In genomic region chr2:117989215-117989614, GRCm38 (mm10) we compare ENCODE assay signal across 25 mouse cellular contexts.
DNase-seq lines count a peak whose midpoint lies in the region; ATAC-seq and TF ChIP-seq lines count a peak whose summit lies in the region.
"Had no signal": no experiment of that assay in that cellular context is flagged by ENCODE, and none has a peak within 500 bp of the region (broad histone marks: within the 10 kb centered on the region; RNA-seq: fewer than 3 reads in every experiment).

No protein-coding gene starts in this region.

- H3K36me3 ChIP-seq in lung, embryonic 14.5 days (ENCODE audit: insufficient read depth), result no peaks in the 10 kb centered on the region
- no peaks in the 10 kb centered on the region for H3K36me3 ChIP-seq in embryonic facial prominence, embryonic 14.5 days (ENCODE audit: control insufficient read depth, insufficient read depth, low read length)
- no peaks in the 10 kb centered on the region for H3K36me3 ChIP-seq in kidney, adult 2 months (ENCODE audit: control insufficient read depth, insufficient read depth, low read length)
- H3K36me3 ChIP-seq: heart, embryonic 10.5 days; midbrain, embryonic 10.5 days had no signal

- DNase-seq in lung, embryonic 14.5 days, result no peak
- DNase-seq in lung, postnatal 10 days, result no peak
- peak; percentile 10 for DNase-seq in embryonic facial prominence, embryonic 14.5 days (ENCODE audit: low spot score)
- no peak for DNase-seq in kidney, adult 2 months
- DNase-seq: adrenal gland, postnatal 10 days; cerebellum, adult 2 months; gastrocnemius, postnatal 36 days; kidney, postnatal 4 days; lung, postnatal 14 days; retina, postnatal 1 day; right cerebral cortex, postnatal 25 days; spleen, adult 18-20 months; thymus, postnatal 25 days had no signal

- WGBS in lung, embryonic 14.5 days, result 62% methylated on average over 8 of the region's 8 CpGs
- 17% methylated on average over 8 of the region's 8 CpGs for WGBS in bone marrow, adult 2 months
- 67% methylated on average over 8 of the region's 8 CpGs for whole genome bisulfite sequencing in embryonic facial prominence, embryonic 14.5 days
- 86% methylated on average over 8 of the region's 8 CpGs for WGBS in kidney, adult 2 months

- peaks cover 12% of the 10 kb centered on the region for H3K4me1 ChIP-seq in lung, embryonic 14.5 days (ENCODE audit: insufficient read depth)
- peaks cover 6% of the 10 kb centered on the region; the same call in 1 of the 2 replicates for H3K4me1 ChIP-seq in bone marrow, adult 2 months (ENCODE audit: control insufficient read depth, insufficient read depth, low read length)
- peaks cover 14% of the 10 kb centered on the region for H3K4me1 ChIP-seq in embryonic facial prominence, embryonic 14.5 days (ENCODE audit: control insufficient read depth, insufficient read depth, low read length)
- no peaks in the 10 kb centered on the region for H3K4me1 ChIP-seq in kidney, adult 2 months (ENCODE audit: control insufficient read depth, insufficient read depth, low read length)
- H3K4me1 ChIP-seq: forebrain, embryonic 13.5 days had no signal

- TF ChIP-seq CTCF in lung, embryonic 14.5 days (IDR thresholded peaks at IDR 0.05; ENCODE audit: low read depth), result no peak
- no peak for TF ChIP-seq CTCF in bone marrow, adult 2 months (IDR thresholded peaks at IDR 0.05; ENCODE audit: control insufficient read depth, insufficient read depth, low read length)
- TF ChIP-seq CTCF in kidney, adult 2 months (conservative IDR thresholded peaks at IDR 0.05; ENCODE audit: insufficient read depth, insufficient read length, low read depth, low read length), result no peak

- H3K9ac ChIP-seq in lung, embryonic 14.5 days, result no peak overlapping the region
- H3K9ac ChIP-seq in embryonic facial prominence, embryonic 14.5 days (ENCODE audit: low read depth, low read length), result no peak overlapping the region
- H3K9ac ChIP-seq: forebrain, embryonic 13.5 days; liver, embryonic 14.5 days had no signal

- no peaks in the 10 kb centered on the region for H3K9me3 ChIP-seq in lung, embryonic 14.5 days (ENCODE audit: low read depth, low read length)
- no peaks in the 10 kb centered on the region for H3K9me3 ChIP-seq in embryonic facial prominence, embryonic 14.5 days (ENCODE audit: control insufficient read depth, low read length)
- H3K9me3 ChIP-seq: forebrain, embryonic 13.5 days; heart, embryonic 10.5 days; midbrain, embryonic 10.5 days had no signal

- no peak for TF ChIP-seq POLR2A in bone marrow, adult 2 months (IDR thresholded peaks at IDR 0.05; ENCODE audit: borderline replicate concordance, control insufficient read depth, low read depth, low read length)
- TF ChIP-seq POLR2A in kidney, adult 2 months (IDR thresholded peaks at IDR 0.05; ENCODE audit: low read depth, low read length), result no peak

- peak overlapping the region; percentile 51 for H3K27ac ChIP-seq in lung, embryonic 14.5 days (ENCODE audit: low read depth)
- peak overlapping the region; percentile 72; the same call in 1 of the 2 replicates for H3K27ac ChIP-seq in bone marrow, adult 2 months (ENCODE audit: control insufficient read depth, insufficient read depth, low read depth, low read length, poor library complexity)
- H3K27ac ChIP-seq in embryonic facial prominence, embryonic 14.5 days (replicated peaks; ENCODE audit: low read depth, low read length), result no peak overlapping the region
- H3K27ac ChIP-seq in kidney, adult 2 months (ENCODE audit: insufficient read depth, low read depth, low read length), result no peak overlapping the region
- H3K27ac ChIP-seq: forebrain, embryonic 13.5 days; heart, embryonic 10.5 days; hindbrain, postnatal 0 days; left cerebral cortex, adult 2 months; liver, embryonic 14.5 days; midbrain, embryonic 10.5 days had no signal

- no peak overlapping the region for H3K4me3 ChIP-seq in lung, embryonic 14.5 days (ENCODE audit: low read depth, low read length)
- no peak overlapping the region for H3K4me3 ChIP-seq in bone marrow, adult 2 months (replicated peaks; ENCODE audit: control insufficient read depth, low read depth, low read length)
- H3K4me3 ChIP-seq in embryonic facial prominence, embryonic 14.5 days (ENCODE audit: low read depth, low read length), result no peak overlapping the region
- H3K4me3 ChIP-seq in kidney, adult 2 months (ENCODE audit: insufficient read depth, low read depth, low read length), result no peak overlapping the region
- H3K4me3 ChIP-seq: erythroblast, embryonic 14.5 days; forebrain, embryonic 13.5 days; heart, embryonic 10.5 days; left cerebral cortex, adult 2 months; midbrain, embryonic 10.5 days had no signal

- H3K4me2 ChIP-seq in lung, embryonic 14.5 days, result no peak overlapping the region
- H3K4me2 ChIP-seq in embryonic facial prominence, embryonic 14.5 days (ENCODE audit: low read depth, low read length), result no peak overlapping the region
- H3K4me2 ChIP-seq: forebrain, embryonic 13.5 days had no signal

- no peak for ATAC-seq in lung, embryonic 14.5 days (ENCODE audit: insufficient read depth)
- no peak for ATAC-seq in embryonic facial prominence, embryonic 14.5 days (ENCODE audit: low read depth)
- ATAC-seq in monocyte, adult 5-6 weeks (replicated peaks; ENCODE audit: insufficient number of reproducible peaks, low FRiP score, low TSS enrichment, poor library complexity, severe bottlenecking), result peak; percentile 91
- ATAC-seq in erythroid progenitor cell, adult 5-6 weeks (replicated peaks; ENCODE audit: low FRiP score, poor library complexity, severe bottlenecking), result no peak
- ATAC-seq: activated CD4-positive, CD25-positive, alpha-beta regulatory T cell, adult 4 months; forebrain, embryonic 13.5 days; hindbrain, postnatal 0 days; intestine, embryonic 16.5 days had no signal

- H3K27me3 ChIP-seq in lung, embryonic 14.5 days (ENCODE audit: insufficient read depth, low read length), result no peaks in the 10 kb centered on the region
- no peaks in the 10 kb centered on the region for H3K27me3 ChIP-seq in embryonic facial prominence, embryonic 14.5 days (replicated peaks; ENCODE audit: control insufficient read depth, insufficient read depth, low read length)
- H3K27me3 ChIP-seq in kidney, adult 2 months (replicated peaks; ENCODE audit: control insufficient read depth, insufficient read depth, low read length), result no peaks in the 10 kb centered on the region
- H3K27me3 ChIP-seq: forebrain, embryonic 13.5 days had no signal

Comparison
In these comparisons a context has a peak if more than half of its experiments do, and no peak if none do; other contexts are left out.
1. H3K27ac ChIP-seq: peak in lung, embryonic 14.5 days (single experiment) and bone marrow, adult 2 months (single experiment); none in embryonic facial prominence, embryonic 14.5 days (single experiment) and kidney, adult 2 months (single experiment).